Mouse (Mus musculus): ENCODE data around the gene Ncapd2. TPM values are rescaled to one million over a fixed set of nuclear protein-coding genes. Genes with fewer than 3 reads are reported as not detected.

Ncapd2 gene
- polyA plus RNA-seq (2014; fragmentation: Illumina TruSeq; extraction: RNeasy Lipid Tissue Mini Kit (QIAGEN cat#74804); ENCODE audit: low read depth, low replicate concordance): 5.5 TPM

DNA sequence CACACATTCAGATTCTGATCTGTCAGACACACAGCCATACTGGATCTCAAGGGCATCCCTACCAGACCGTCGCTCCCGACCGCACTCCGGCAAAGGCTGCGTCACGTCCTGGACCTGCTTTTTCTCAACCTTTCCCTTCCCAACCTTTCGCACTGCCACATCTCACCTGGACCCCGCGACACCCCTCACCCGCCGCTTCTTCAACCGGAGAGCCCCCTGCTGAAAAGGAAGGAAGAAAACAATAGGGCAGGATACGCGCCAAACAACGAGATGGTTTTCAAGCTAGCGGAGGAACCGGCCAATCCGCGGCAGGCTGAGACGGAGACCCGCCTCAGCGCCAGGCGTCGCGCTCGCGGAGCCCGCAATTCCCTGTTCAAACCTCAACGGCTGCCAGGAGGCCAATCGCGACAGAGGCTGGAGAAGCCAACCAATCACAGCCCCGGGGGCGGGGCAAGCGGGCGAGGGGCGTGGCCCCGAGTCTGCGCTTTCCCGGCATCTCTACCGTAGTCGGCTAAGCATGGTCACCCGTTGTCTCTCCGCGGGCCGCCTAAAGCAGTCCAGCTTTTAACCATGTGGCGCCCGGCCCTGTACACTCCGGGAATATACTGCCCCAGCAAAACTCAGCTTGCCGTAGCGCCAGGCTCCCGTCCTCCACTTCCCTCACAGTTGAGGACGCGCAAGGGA lies at the start of gene Ncapd2, which contains the start of gene Mrpl51:
Ncapd2 (minus strand) TSS at position 370 of the 684 bp plus-strand sequence.
Mrpl51 (plus strand) TSS at position 470 of the 684 bp plus-strand sequence.

DNA sequence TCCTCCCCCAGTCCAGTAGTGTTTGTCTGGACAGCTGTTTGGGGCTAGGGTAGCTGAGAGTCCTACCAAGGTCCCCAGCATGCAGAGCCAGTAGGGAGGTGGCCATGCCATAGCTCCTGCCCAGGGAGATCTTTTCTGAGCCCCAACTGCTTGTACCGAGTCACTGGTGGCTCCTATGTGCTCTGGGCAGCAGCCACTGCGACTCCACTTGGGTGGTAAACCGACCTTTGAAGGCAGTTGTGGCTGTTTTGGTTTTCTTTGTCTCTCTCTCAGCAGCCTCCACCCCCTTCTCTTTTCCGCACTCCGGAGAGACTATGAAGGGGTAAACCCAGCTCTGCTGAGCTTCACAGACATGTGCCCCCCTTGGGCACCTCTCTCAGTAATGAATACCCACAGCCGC lies 45.3 kb upstream of the Ncapd2 start, which contains the start of gene Cd27:
Cd27 (minus strand) TSS at position 229 of the 400 bp plus-strand sequence.

DNA sequence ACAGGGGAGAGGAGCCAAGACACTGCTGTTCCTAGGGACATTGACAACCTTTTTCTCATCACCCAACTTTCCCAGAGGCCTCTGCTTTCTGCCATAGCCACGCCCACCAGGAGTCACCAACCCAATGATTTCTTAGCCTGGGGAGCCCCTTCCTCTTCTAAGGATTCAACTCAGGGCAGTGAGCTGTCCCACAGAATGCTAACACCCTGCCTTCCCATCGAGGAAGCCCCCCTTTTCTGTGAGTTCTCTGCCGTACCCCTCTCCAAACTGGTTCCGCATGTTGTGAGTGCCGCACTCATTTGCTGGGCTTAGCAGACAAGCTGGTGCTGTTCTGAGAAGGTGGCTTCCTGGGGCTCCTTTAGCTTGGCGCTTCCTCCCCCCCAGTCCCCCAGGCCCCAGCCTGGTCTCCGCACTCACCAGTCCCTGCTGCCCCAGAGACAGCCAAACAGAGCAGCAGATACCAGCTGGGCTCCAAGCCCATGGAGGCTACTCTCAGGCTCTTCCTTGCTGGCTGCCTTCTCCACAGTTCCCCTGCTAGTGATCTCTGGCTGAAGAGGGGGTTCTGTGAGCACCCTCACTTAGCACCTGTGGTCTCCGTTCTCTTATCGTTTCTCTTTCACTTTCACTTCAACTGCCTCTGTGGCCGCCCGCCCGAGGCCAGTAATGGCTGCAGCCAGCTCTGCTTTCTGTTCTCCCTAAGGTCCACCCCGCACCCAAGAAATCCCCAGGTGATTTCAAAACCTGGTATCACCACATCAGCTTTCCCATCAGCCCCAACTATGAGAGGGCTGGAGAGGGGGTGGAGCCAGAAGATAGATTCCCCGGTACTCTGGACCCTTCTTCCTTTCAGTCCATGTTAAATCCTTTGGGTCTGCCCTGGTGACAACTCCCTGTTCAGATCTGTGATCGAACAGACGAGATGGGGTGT lies 39.9 kb upstream of the Ncapd2 start, which contains the start of gene Tapbpl:
Tapbpl (minus strand) TSS at position 744 of the 928 bp plus-strand sequence.

DNA sequence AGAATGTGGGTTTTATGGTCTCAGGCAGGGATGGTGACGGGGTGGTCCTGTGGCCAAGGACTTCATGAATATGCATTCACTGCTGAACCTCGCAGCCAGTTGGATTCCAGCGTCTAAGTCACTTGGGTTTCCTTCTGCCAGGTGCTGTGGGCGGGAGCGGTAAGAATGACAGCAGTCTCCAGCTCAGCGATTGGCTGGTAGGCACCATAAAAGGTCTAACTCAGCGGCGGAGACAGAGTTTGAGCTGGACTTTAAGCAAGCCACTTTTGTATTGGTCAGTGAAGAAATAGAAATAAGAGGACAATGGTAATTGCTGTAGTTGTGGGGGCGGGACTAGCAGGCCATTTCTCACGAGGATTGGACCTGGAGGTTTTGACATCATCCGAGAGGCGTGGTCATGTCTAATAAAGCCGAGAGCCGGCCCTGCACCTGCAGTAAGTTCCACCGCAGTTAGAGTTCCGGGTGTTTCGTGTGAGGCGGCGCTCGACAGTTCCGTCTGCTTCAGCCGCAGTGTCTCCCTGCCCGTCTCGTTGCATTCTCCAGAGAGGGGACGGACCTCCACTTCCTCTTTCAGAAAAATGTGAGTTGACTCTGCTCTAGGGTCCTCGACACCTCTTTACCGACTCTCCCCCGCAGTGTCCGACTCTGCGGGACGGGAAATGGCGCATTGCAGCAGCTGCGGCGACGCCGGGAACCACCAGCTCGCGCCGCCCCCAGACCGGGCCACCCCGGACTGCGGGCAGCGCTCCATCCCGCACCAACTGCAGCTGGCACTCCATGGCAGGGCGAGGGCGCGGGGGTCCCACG lies 23.9 kb upstream of the Ncapd2 start, which contains the start of gene Vamp1:
Vamp1 (plus strand) TSS at position 404 of the 807 bp plus-strand sequence.

DNA sequence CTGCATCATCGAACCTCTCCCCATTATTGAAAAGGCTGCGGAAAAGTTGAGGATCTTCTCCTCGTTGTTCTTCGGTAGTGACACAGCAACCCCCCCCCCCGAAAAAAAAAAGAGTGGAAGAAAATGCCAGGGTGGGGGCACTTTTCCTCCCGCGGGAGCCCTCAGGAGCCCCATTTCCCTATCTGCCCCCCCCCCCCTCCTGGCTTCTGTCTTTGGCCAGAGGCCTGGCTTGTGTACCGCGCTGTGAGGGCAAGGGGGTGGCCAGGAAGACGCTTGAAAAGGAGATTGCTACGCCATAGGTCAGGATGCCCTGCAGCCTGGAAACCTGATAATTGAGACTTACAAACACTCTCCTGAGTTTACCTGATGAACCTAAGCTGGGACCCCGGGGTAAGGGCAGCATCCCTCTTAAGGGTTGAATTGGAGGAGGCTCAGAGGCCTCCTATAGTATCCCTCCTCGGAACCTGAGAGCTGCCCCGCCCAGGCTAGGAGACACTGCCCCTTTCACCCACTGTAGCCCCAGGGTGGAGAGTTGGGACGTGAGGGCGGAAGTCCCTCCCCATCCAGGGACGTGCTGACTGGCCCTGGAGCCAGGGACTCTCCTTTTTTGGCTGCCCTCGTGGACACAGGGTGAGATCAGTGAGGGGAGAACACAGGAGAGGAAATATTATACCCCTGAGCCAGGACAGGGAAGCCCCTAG lies 25.3 kb downstream of the Ncapd2 start, which contains the start of gene Gapdh:
Gapdh (minus strand) TSS at position 417 of the 701 bp plus-strand sequence.

DNA sequence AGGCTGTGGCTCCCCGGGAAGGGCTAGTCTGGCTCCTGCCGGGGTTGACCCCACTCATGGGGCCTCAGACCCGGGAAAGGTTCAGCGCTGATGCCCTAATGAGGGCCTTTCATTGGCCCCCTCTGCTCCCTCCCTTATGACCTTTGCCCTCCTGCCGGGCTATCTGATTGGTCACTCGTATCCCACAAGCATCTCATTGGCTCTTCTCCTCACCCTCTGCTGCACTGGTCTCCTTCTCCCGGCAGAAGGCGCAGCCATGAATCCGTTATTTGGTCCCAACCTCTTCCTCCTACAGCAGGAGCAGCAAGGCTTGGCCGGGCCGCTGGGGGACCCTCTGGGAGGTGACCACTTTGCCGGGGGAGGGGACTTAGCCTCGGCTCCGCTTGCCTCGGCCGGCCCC lies 46.5 kb downstream of the Ncapd2 start, which contains the start of gene Iffo1:
Iffo1 (plus strand) TSS at position 241 of the 400 bp plus-strand sequence.

DNA sequence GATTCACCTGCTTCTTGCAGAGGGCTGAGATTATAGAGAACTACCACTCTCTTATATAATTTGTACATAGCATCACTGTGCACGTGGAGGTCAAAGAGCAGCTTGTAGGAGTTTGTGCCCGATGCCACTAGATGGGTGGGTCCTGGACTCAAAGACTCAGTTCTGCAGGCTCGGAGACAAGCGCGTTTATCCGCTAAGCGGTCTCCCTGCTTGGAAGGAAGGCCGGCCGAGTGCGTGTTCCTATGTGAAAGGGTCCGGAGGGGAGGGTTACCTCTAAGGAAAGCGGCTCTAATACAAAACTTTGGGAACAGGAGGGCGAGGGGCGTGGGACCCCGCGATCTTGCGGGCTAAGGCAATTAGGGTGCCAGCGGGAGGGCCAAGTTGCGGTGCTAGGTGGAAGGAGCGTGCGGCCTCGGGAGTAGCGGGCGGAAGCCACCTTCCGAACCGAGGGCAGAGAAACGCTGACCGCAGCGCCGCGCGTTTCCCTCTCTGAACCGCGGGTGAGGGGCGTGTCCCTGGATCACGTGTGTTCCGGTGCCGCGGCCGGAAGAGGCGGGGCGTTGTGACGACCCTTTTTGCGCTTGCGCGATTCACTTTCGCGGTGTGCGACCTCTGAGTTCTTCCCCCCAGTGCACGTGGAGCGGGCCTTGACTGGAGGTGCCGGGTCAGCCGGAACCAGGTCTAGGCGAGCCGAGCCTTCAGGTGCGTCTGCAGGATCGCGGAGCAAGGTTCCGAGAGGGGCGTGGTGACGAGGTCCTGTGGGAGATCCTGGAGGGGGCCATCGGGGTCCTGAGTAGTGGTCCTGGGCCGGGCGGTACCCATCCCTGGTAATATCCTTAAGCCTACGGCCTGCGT lies 60.0 kb downstream of the Ncapd2 start, which contains the start of gene Nop2:
Nop2 (plus strand) TSS at position 608 of the 855 bp plus-strand sequence.

Other genes starting within 250 kb of the Ncapd2 start
- 26.0 TPM for gene Cops7a, start 226.2 kb downstream of the Ncapd2 start, polyA plus RNA-seq (2014; fragmentation: Illumina TruSeq; extraction: RNeasy Lipid Tissue Mini Kit (QIAGEN cat#74804); ENCODE audit: low read depth, low replicate concordance)
- not detected for gene Pianp, start 195.0 kb downstream of the Ncapd2 start, polyA plus RNA-seq (2014; fragmentation: Illumina TruSeq; extraction: RNeasy Lipid Tissue Mini Kit (QIAGEN cat#74804); ENCODE audit: low read depth, low replicate concordance)
- gene Zfp384, start 182.6 kb downstream of the Ncapd2 start, polyA plus RNA-seq (2014; fragmentation: Illumina TruSeq; extraction: RNeasy Lipid Tissue Mini Kit (QIAGEN cat#74804); ENCODE audit: low read depth, low replicate concordance): 20.3 TPM
- 25.3 TPM for gene Ing4, start 151.9 kb downstream of the Ncapd2 start, polyA plus RNA-seq (2014; fragmentation: Illumina TruSeq; extraction: RNeasy Lipid Tissue Mini Kit (QIAGEN cat#74804); ENCODE audit: low read depth, low replicate concordance)
- gene Acrbp, start 142.0 kb downstream of the Ncapd2 start, polyA plus RNA-seq (2014; fragmentation: Illumina TruSeq; extraction: RNeasy Lipid Tissue Mini Kit (QIAGEN cat#74804); ENCODE audit: low read depth, low replicate concordance): 3.6 TPM
- 3.2 TPM for gene Lpar5, start 123.8 kb downstream of the Ncapd2 start, polyA plus RNA-seq (2014; fragmentation: Illumina TruSeq; extraction: RNeasy Lipid Tissue Mini Kit (QIAGEN cat#74804); ENCODE audit: low read depth, low replicate concordance)
- gene Chd4, start 95.7 kb downstream of the Ncapd2 start, polyA plus RNA-seq (2014; fragmentation: Illumina TruSeq; extraction: RNeasy Lipid Tissue Mini Kit (QIAGEN cat#74804); ENCODE audit: low read depth, low replicate concordance): 61.0 TPM
- gene Nop2, start 59.8 kb downstream of the Ncapd2 start, polyA plus RNA-seq (2014; fragmentation: Illumina TruSeq; extraction: RNeasy Lipid Tissue Mini Kit (QIAGEN cat#74804); ENCODE audit: low read depth, low replicate concordance): 1.4 TPM
- gene Iffo1, start 46.5 kb downstream of the Ncapd2 start, polyA plus RNA-seq (2014; fragmentation: Illumina TruSeq; extraction: RNeasy Lipid Tissue Mini Kit (QIAGEN cat#74804); ENCODE audit: low read depth, low replicate concordance): 1.6 TPM
- 73.5 TPM for gene Gapdh, start 25.2 kb downstream of the Ncapd2 start, polyA plus RNA-seq (2014; fragmentation: Illumina TruSeq; extraction: RNeasy Lipid Tissue Mini Kit (QIAGEN cat#74804); ENCODE audit: low read depth, low replicate concordance)
- gene Mrpl51, start 100 bp upstream of the Ncapd2 start, polyA plus RNA-seq (2014; fragmentation: Illumina TruSeq; extraction: RNeasy Lipid Tissue Mini Kit (QIAGEN cat#74804); ENCODE audit: low read depth, low replicate concordance): 111 TPM
- 16.1 TPM for gene Vamp1, start 23.9 kb upstream of the Ncapd2 start, polyA plus RNA-seq (2014; fragmentation: Illumina TruSeq; extraction: RNeasy Lipid Tissue Mini Kit (QIAGEN cat#74804); ENCODE audit: low read depth, low replicate concordance)
- gene Tapbpl, start 40.2 kb upstream of the Ncapd2 start, polyA plus RNA-seq (2014; fragmentation: Illumina TruSeq; extraction: RNeasy Lipid Tissue Mini Kit (QIAGEN cat#74804); ENCODE audit: low read depth, low replicate concordance): 9.3 TPM
- not detected for gene Cd27, start 45.3 kb upstream of the Ncapd2 start, polyA plus RNA-seq (2014; fragmentation: Illumina TruSeq; extraction: RNeasy Lipid Tissue Mini Kit (QIAGEN cat#74804); ENCODE audit: low read depth, low replicate concordance)
- gene Tuba3a, start 94.3 kb upstream of the Ncapd2 start, polyA plus RNA-seq (2014; fragmentation: Illumina TruSeq; extraction: RNeasy Lipid Tissue Mini Kit (QIAGEN cat#74804); ENCODE audit: low read depth, low replicate concordance): not detected
- 0.95 TPM for gene Ltbr, start 122.2 kb upstream of the Ncapd2 start, polyA plus RNA-seq (2014; fragmentation: Illumina TruSeq; extraction: RNeasy Lipid Tissue Mini Kit (QIAGEN cat#74804); ENCODE audit: low read depth, low replicate concordance)
- 22.6 TPM for gene Scnn1a, start 129.0 kb upstream of the Ncapd2 start, polyA plus RNA-seq (2014; fragmentation: Illumina TruSeq; extraction: RNeasy Lipid Tissue Mini Kit (QIAGEN cat#74804); ENCODE audit: low read depth, low replicate concordance)
- gene Tnfrsf1a, start 157.7 kb upstream of the Ncapd2 start, polyA plus RNA-seq (2014; fragmentation: Illumina TruSeq; extraction: RNeasy Lipid Tissue Mini Kit (QIAGEN cat#74804); ENCODE audit: low read depth, low replicate concordance): 5.8 TPM
- gene Plekhg6, start 189.1 kb upstream of the Ncapd2 start, polyA plus RNA-seq (2014; fragmentation: Illumina TruSeq; extraction: RNeasy Lipid Tissue Mini Kit (QIAGEN cat#74804); ENCODE audit: low read depth, low replicate concordance): 0.66 TPM

Data from sigmoid colon, adult 10 weeks (tissue).